Mouse (Mus musculus) cortical plate, adult 2 months (tissue): Measurements from ENCODE around the gene Acer3.

Experiments used
- CTCF ChIP-seq: fragments of 200-500 bp; IDR thresholded peaks from 2 replicates; pipeline ENCODE4 v1.5.1; 2011; ENCODE audit warnings: mild to moderate bottlenecking, control low read depth, low read length; ENCODE audit not compliant: insufficient read depth; ENCODE audit errors: extremely low read depth
- POLR2A ChIP-seq: fragments of 200-500 bp; IDR thresholded peaks from 2 replicates; pipeline ENCODE4 v1.6.1; 2011; ENCODE audit warnings: mild to moderate bottlenecking, low read length, control low read depth; ENCODE audit not compliant: insufficient read depth; ENCODE audit errors: extremely low read depth

- TF ChIP-seq CTCF (no peak), POLR2A (no peak)
These were observed 10.9 kb upstream of the Acer3 start for GRCm38 (mm10) chr7:98331932-98332331.
